Mouse (Mus musculus) heart, postnatal 14 days (tissue): Measurements from ENCODE around the gene Mllt11. TPM values are rescaled to one million over a fixed set of nuclear protein-coding genes. Genes with fewer than 3 reads are reported as not detected.
A peak's percentile ranks its signal among the peaks of the same experiment; 100 is the strongest.

Experiments used
- DNase-seq, 2 experiments: peaks; one replicate each; pipeline ENCODE4 v3.0.0; 2021 to 2022
- intact Hi-C: fragments of 180-260 bp; cut with DNase I; formaldehyde crosslinking; loops from one replicate; pipeline ENCODE4 v1.15.1; 2025
- total RNA-seq, 2 experiments: library from RNA; stranded (reverse); gene quantifications; 2 replicates each; pipeline ENCODE4 v1.2.3; 2021

The Mllt11 gene
- total RNA-seq, 2 experiments from 2014 or later: 6.7 to 7.8 TPM

GRCm38 (mm10) chr3:95247660-95248336, 15.8 kb upstream of the Mllt11 start:
- DNase-seq: no peak
- intact Hi-C loops: no loop called here

- peak; percentile 12 to 42 for DNase-seq
- intact Hi-C loops: no loop called here
Measured at GRCm38 (mm10) chr3:95246465-95247231, 14.7 kb upstream of the Mllt11 start.

GRCm38 (mm10) chr3:95243086-95243485, 11.1 kb upstream of the Mllt11 start:
- no peak for DNase-seq
- intact Hi-C loops: no loop called here

- DNase-seq: no peak
- intact Hi-C loops: no loop called here
Measured at GRCm38 (mm10) chr3:95241498-95241897, 9.5 kb upstream of the Mllt11 start, which contains the start of gene Gm128. TSS of gene Gm128 (minus strand) at chr3:95241598.

- DNase-seq: no peak
- intact Hi-C loops: no loop called here
Measured at GRCm38 (mm10) chr3:95240900-95241299, 8.9 kb upstream of the Mllt11 start.

- DNase-seq: no peak
- intact Hi-C loops: no loop called here
Measured at GRCm38 (mm10) chr3:95239971-95240370, 8.0 kb upstream of the Mllt11 start.

- DNase-seq: no peak
- intact Hi-C loops: no loop called here
Measured at GRCm38 (mm10) chr3:95239022-95239421, 7.1 kb upstream of the Mllt11 start.

GRCm38 (mm10) chr3:95237541-95238099, 5.6 kb upstream of the Mllt11 start:
- intact Hi-C loops: no loop called here
- DNase-seq: no peak

- no peak for DNase-seq
- intact Hi-C loops: no loop called here
Measured at GRCm38 (mm10) chr3:95235386-95236301, 3.7 kb upstream of the Mllt11 start.

- DNase-seq: no peak
- intact Hi-C loops: no loop called here
Measured at GRCm38 (mm10) chr3:95233303-95233980, 1.5 kb upstream of the Mllt11 start.

- no peak for DNase-seq
- intact Hi-C loops: no loop called here
Measured at GRCm38 (mm10) chr3:95232771-95233170, 800 bp upstream of the Mllt11 start.

GRCm38 (mm10) chr3:95230495-95231297, 1.3 kb downstream of the Mllt11 start:
- no peak for DNase-seq
- intact Hi-C loops: no loop called here

GRCm38 (mm10) chr3:95229781-95230494, 2.0 kb downstream of the Mllt11 start:
- intact Hi-C loops: no loop called here

GRCm38 (mm10) chr3:95228894-95229780, 2.8 kb downstream of the Mllt11 start:
- DNase-seq: peak; percentile 42
- intact Hi-C loops: no loop called here

More at GRCm38 (mm10) chr3:95229781-95230494, 2.0 kb downstream of the Mllt11 start:
- peak; percentile 58 to 62 for DNase-seq

GRCm38 (mm10) chr3:95228148-95228893, 3.6 kb downstream of the Mllt11 start, which contains the start of gene Cdc42se1:
TSS of gene Cdc42se1 (plus strand) at chr3:95228732.
- intact Hi-C loops: no loop called here
- peak; percentile 89 to 92 for DNase-seq

GRCm38 (mm10) chr3:95227214-95227613, 4.8 kb downstream of the Mllt11 start:
- intact Hi-C loops: no loop called here
- DNase-seq: no peak

- no peak for DNase-seq
- intact Hi-C loops: no loop called here
Measured at GRCm38 (mm10) chr3:95224295-95224694, 7.7 kb downstream of the Mllt11 start.
